Mouse (Mus musculus): ENCODE data around the gene Gtpbp3. TPM values are rescaled to one million over a fixed set of nuclear protein-coding genes. Genes with fewer than 3 reads are reported as not detected.

Gtpbp3 gene
- polyA plus RNA-seq, 1 experiment from 2014 or later, result 10.6 TPM

GRCm38 (mm10) chr8:71467201-71467600 is 20.7 kb upstream of the Gtpbp3 start:
- Histone ChIP-seq H3K27ac (ENCODE audit: low read length) (no peak overlapping the region), H3K4me3 (ENCODE audit: low read depth, low read length) (no peak overlapping the region), H3K9ac (replicated peaks; ENCODE audit: low read depth) (no peak overlapping the region), H3K27me3 (replicated peaks; ENCODE audit: insufficient read depth, low read length) (no peaks in the 10 kb centered on the region), H3K36me3 (ENCODE audit: insufficient read depth, low read length) (no peaks in the 10 kb centered on the region), H3K9me3 (ENCODE audit: low read length) (no peaks in the 10 kb centered on the region), H3K4me1 (ENCODE audit: insufficient read depth, low read depth, low read length) (peaks cover 22% of the 10 kb centered on the region; the same call in 1 of the 2 replicates), H3K4me2 (replicated peaks; ENCODE audit: low read depth, low read length) (no peak overlapping the region)
- DNase-seq (ENCODE audit: low spot score) (no peak), ATAC-seq (no peak)
- no peak for TF ChIP-seq CTCF (IDR thresholded peaks at IDR 0.05)
- TF ChIP-seq EP300 (IDR thresholded peaks at IDR 0.05), result no peak
- 88% methylated on average over 2 of the region's 2 CpGs for WGBS

GRCm38 (mm10) chr8:71468001-71468400 is 19.9 kb upstream of the Gtpbp3 start:
- no peaks in the 10 kb centered on the region for H3K36me3 ChIP-seq (ENCODE audit: insufficient read depth, low read length)
- no peak for TF ChIP-seq EP300 (IDR thresholded peaks at IDR 0.05)
- TF ChIP-seq CTCF (IDR thresholded peaks at IDR 0.05), result no peak
- ATAC-seq (no peak), DNase-seq (ENCODE audit: low spot score) (no peak)
- H3K27me3 ChIP-seq (replicated peaks; ENCODE audit: insufficient read depth, low read length), result no peaks in the 10 kb centered on the region
- H3K9ac ChIP-seq (replicated peaks; ENCODE audit: low read depth), result no peak overlapping the region
- no peak overlapping the region for H3K4me3 ChIP-seq (ENCODE audit: low read depth, low read length)
- H3K4me2 ChIP-seq (replicated peaks; ENCODE audit: low read depth, low read length), result no peak overlapping the region
- no peak overlapping the region for H3K27ac ChIP-seq (ENCODE audit: low read length)
- no peaks in the 10 kb centered on the region for H3K9me3 ChIP-seq (ENCODE audit: low read length)
- 84% methylated on average over 1 of the region's 1 CpGs for WGBS
- H3K4me1 ChIP-seq (ENCODE audit: insufficient read depth, low read depth, low read length), result peaks cover 18% of the 10 kb centered on the region; the same call in 1 of the 2 replicates

GRCm38 (mm10) chr8:71468916-71469315 is 19.0 kb upstream of the Gtpbp3 start, which contains the start of gene Dda1:
Gene Dda1 (plus strand): TSS chr8:71469199.
- Histone ChIP-seq H3K4me2 (replicated peaks; ENCODE audit: low read depth, low read length) (peak within 1 kb of the TSS; percentile 86), H3K9me3 (ENCODE audit: low read length) (no peaks in the 10 kb centered on the region), H3K4me3 (ENCODE audit: low read depth, low read length) (peak within 1 kb of the TSS; percentile 56), H3K36me3 (ENCODE audit: insufficient read depth, low read length) (0 out of 2 replicates have a peak, but pooled peaks cover 8% of the 10 kb centered on the region), H3K27ac (ENCODE audit: low read length) (peak within 1 kb of the TSS; percentile 63), H3K9ac (replicated peaks; ENCODE audit: low read depth) (peak within 1 kb of the TSS; percentile 32), H3K4me1 (ENCODE audit: insufficient read depth, low read depth, low read length) (peaks cover 9% of the 10 kb centered on the region; the same call in 1 of the 2 replicates), H3K27me3 (replicated peaks; ENCODE audit: insufficient read depth, low read length) (no peaks in the 10 kb centered on the region)
- no peak for TF ChIP-seq EP300 (IDR thresholded peaks at IDR 0.05)
- TF ChIP-seq CTCF (IDR thresholded peaks at IDR 0.05), result no peak
- DNase-seq (ENCODE audit: low spot score) (peak; percentile 100), ATAC-seq (peak; percentile 88)
- under 1% methylated on average over 44 of the region's 52 CpGs for WGBS

GRCm38 (mm10) chr8:71469411-71469810 is 18.5 kb upstream of the Gtpbp3 start:
- peak; percentile 5; the same call in 1 of the 2 replicates for ATAC-seq
- Histone ChIP-seq H3K4me2 (replicated peaks; ENCODE audit: low read depth, low read length) (peak overlapping the region; percentile 86), H3K27ac (ENCODE audit: low read length) (peak overlapping the region; percentile 63), H3K27me3 (replicated peaks; ENCODE audit: insufficient read depth, low read length) (no peaks in the 10 kb centered on the region), H3K36me3 (ENCODE audit: insufficient read depth, low read length) (0 out of 2 replicates have a peak, but pooled peaks cover 8% of the 10 kb centered on the region), H3K9me3 (ENCODE audit: low read length) (no peaks in the 10 kb centered on the region), H3K9ac (replicated peaks; ENCODE audit: low read depth) (peak overlapping the region; percentile 32), H3K4me3 (ENCODE audit: low read depth, low read length) (peak overlapping the region; percentile 56), H3K4me1 (ENCODE audit: insufficient read depth, low read depth, low read length) (peaks cover 6% of the 10 kb centered on the region; the same call in 1 of the 2 replicates)
- no peak for TF ChIP-seq EP300 (IDR thresholded peaks at IDR 0.05)
- no peak for TF ChIP-seq CTCF (IDR thresholded peaks at IDR 0.05)
- DNase-seq (ENCODE audit: low spot score), result peak; percentile 70
- WGBS, result under 1% methylated on average over 23 of the region's 24 CpGs

GRCm38 (mm10) chr8:71470146-71470912 is 17.6 kb upstream of the Gtpbp3 start:
- no peaks in the 10 kb centered on the region for H3K9me3 ChIP-seq (ENCODE audit: low read length)
- H3K9ac ChIP-seq (replicated peaks; ENCODE audit: low read depth), result peak overlapping the region; percentile 32
- 0 out of 2 replicates have a peak, but pooled peaks cover 8% of the 10 kb centered on the region for H3K36me3 ChIP-seq (ENCODE audit: insufficient read depth, low read length)
- H3K4me3 ChIP-seq (ENCODE audit: low read depth, low read length), result 0 out of 2 replicates have a peak overlapping the region, but pooled peaks have one; percentile 56
- H3K27me3 ChIP-seq (replicated peaks; ENCODE audit: insufficient read depth, low read length), result no peaks in the 10 kb centered on the region
- DNase-seq (ENCODE audit: low spot score) (no peak), ATAC-seq (no peak)
- no peak overlapping the region for H3K27ac ChIP-seq (ENCODE audit: low read length)
- H3K4me1 ChIP-seq (ENCODE audit: insufficient read depth, low read depth, low read length), result peaks cover 3% of the 10 kb centered on the region; the same call in 1 of the 2 replicates
- TF ChIP-seq CTCF (IDR thresholded peaks at IDR 0.05) (no peak), EP300 (IDR thresholded peaks at IDR 0.05) (no peak)
- 79% methylated on average over 3 of the region's 3 CpGs for WGBS
- peak overlapping the region; percentile 86 for H3K4me2 ChIP-seq (replicated peaks; ENCODE audit: low read depth, low read length)

- Histone ChIP-seq H3K4me3 (ENCODE audit: low read depth, low read length) (no peak overlapping the region), H3K36me3 (ENCODE audit: insufficient read depth, low read length) (0 out of 2 replicates have a peak, but pooled peaks cover 8% of the 10 kb centered on the region), H3K27me3 (replicated peaks; ENCODE audit: insufficient read depth, low read length) (no peaks in the 10 kb centered on the region), H3K4me1 (ENCODE audit: insufficient read depth, low read depth, low read length) (peaks cover 5% of the 10 kb centered on the region; the same call in 1 of the 2 replicates), H3K27ac (ENCODE audit: low read length) (no peak overlapping the region), H3K4me2 (replicated peaks; ENCODE audit: low read depth, low read length) (no peak overlapping the region), H3K9ac (replicated peaks; ENCODE audit: low read depth) (no peak overlapping the region), H3K9me3 (ENCODE audit: low read length) (no peaks in the 10 kb centered on the region)
- ATAC-seq (no peak), DNase-seq (ENCODE audit: low spot score) (no peak)
- WGBS, result 70% methylated on average over 5 of the region's 5 CpGs
- TF ChIP-seq CTCF (IDR thresholded peaks at IDR 0.05), result no peak
- TF ChIP-seq EP300 (IDR thresholded peaks at IDR 0.05), result no peak
Observed at GRCm38 (mm10) chr8:71470913-71471255, 17.0 kb upstream of the Gtpbp3 start.

All from lung, postnatal 0 days (tissue).